Mouse (Mus musculus): ENCODE data around the gene Chd4.

- no peak for TF ChIP-seq MYOD1 (IDR thresholded peaks at IDR 0.05; ENCODE audit: control insufficient read depth in 1 of 3, insufficient read length in 2 of 3, low read depth in 2 of 3)
- TF ChIP-seq POLR2A (IDR thresholded peaks at IDR 0.05; ENCODE audit: insufficient read length, low read depth), result no peak
- no peak for TF ChIP-seq TCF12 (IDR thresholded peaks at IDR 0.05; ENCODE audit: insufficient read depth, poor library complexity, severe bottlenecking)
- TF ChIP-seq USF1 (IDR thresholded peaks at IDR 0.05; ENCODE audit: low read depth), result no peak
Measured at GRCm38 (mm10) chr6:125170194-125170593, 74.4 kb downstream of the Chd4 start.
